Mouse (Mus musculus): ENCODE data around the gene Trappc3l. TPM values are rescaled to one million over a fixed set of nuclear protein-coding genes. Genes with fewer than 3 reads are reported as not detected.
A peak's percentile ranks its signal among the peaks of the same experiment; 100 is the strongest.

The Trappc3l gene
- polyA plus RNA-seq, 1 experiment from 2014 or later: not detected

DNA sequence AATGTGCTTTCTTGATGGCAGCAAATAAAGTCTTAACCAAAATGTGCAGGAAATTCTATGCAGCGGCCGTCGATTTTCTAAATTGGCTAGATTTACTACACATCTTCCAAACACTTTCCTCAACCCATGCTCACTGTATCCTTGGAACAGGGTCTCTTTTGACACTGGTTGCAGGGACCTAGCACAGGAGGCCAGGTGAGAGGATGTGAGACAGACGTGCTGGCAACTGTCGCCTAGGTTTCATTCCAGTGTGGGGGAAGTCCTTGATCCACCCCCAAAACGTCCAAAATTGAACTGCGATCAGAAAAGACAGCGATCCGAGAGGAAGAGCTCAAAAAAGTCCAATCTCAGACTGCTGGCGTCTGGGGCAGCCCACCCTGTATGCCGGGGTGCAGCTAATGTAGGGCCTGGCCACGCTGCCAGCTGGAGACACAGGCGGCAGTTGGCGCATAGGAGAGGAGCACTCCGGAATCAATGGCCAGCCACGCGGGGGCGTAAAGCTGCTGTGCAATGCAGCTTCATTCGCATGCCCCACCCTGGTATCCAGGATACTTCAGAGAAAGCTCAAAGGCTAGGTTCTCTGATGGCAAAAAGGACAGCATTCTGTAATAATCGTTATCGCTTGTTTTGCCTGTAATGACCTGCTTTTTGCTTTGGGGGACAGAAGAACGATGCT, 3.6 kb upstream of the Trappc3l start:
- Histone ChIP-seq H3K36me3 (ENCODE audit: control insufficient read depth, insufficient read depth, low read length) (no peaks in the 10 kb centered on the region), H3K27me3 (replicated peaks; ENCODE audit: control insufficient read depth, insufficient read depth, low read length) (no peaks in the 10 kb centered on the region), H3K27ac (ENCODE audit: low read depth, low read length) (no peak overlapping the region), H3K9me3 (replicated peaks; ENCODE audit: control insufficient read depth, low read length) (no peaks in the 10 kb centered on the region), H3K4me3 (ENCODE audit: low read depth, low read length) (no peak overlapping the region), H3K4me1 (ENCODE audit: control insufficient read depth, insufficient read depth, low read length) (peaks cover 3% of the 10 kb centered on the region; the same call in 1 of the 2 replicates), H3K9ac (ENCODE audit: low read length) (peak overlapping the region; percentile 51; the same call in 1 of the 2 replicates), H3K4me2 (ENCODE audit: low read length) (peak overlapping the region; percentile 38)
- ATAC-seq: peak; percentile 89
- peak; percentile 90 for DNase-seq (ENCODE audit: low spot score)
- 22% methylated on average over 22 of the region's 22 CpGs for WGBS

DNA sequence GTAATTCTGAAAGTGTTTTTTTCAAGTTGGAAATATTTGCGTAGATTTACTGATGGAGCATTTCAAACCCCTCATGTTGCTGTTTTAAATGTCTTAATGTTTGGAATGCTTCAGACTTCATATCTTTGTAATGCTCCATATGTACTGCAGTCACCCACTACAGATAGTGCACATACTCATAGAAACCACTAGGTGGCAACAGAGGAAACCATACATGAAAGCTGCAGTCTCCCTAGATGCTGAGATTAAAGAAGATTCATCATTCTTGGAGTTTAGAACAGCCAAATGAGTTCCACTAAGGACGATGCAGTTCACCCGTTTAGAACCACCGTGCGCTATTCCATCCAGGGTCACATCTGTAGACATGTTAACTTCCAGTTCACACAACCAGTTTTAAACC, 810 bp upstream of the Trappc3l start:
- no peak overlapping the region for H3K4me2 ChIP-seq (ENCODE audit: low read length)
- no peak overlapping the region for H3K4me3 ChIP-seq (ENCODE audit: low read depth, low read length)
- ATAC-seq (peak; percentile 84), DNase-seq (ENCODE audit: low spot score) (peak; percentile 81)
- H3K27me3 ChIP-seq (replicated peaks; ENCODE audit: control insufficient read depth, insufficient read depth, low read length): no peaks in the 10 kb centered on the region
- WGBS: 18% methylated on average over 5 of the region's 5 CpGs
- no peak overlapping the region for H3K27ac ChIP-seq (ENCODE audit: low read depth, low read length)
- H3K36me3 ChIP-seq (ENCODE audit: control insufficient read depth, insufficient read depth, low read length): no peaks in the 10 kb centered on the region
- H3K9me3 ChIP-seq (replicated peaks; ENCODE audit: control insufficient read depth, low read length): no peaks in the 10 kb centered on the region
- H3K4me1 ChIP-seq (ENCODE audit: control insufficient read depth, insufficient read depth, low read length): peaks cover 3% of the 10 kb centered on the region; the same call in 1 of the 2 replicates
- H3K9ac ChIP-seq (ENCODE audit: low read length): no peak overlapping the region

DNA sequence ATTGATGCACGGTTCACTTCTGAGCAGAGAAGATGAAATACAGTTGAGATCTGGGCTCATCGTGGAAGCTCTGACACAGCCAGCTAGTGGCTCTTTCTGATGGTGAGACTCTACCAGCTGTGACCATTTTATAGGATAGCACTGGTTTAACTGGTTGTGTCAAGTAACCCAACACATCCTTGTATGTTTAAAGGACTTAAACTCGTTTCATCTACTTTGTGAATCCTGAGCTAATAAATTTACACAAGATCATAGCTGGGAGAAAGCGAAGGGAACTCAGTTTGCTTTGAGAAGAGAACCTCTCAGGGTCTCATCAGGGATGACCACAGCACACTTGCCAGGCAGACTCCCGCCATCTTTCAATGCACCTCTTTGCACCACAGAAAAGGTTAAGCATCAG, 6.8 kb downstream of the Trappc3l start, which contains the start of gene Calhm4:
Calhm4 (minus strand) TSS at position 101 of the 400 bp plus-strand sequence.
- Histone ChIP-seq H3K4me2 (ENCODE audit: low read length) (no peak within 1 kb of the TSS), H3K9ac (ENCODE audit: low read length) (no peak within 1 kb of the TSS), H3K27ac (ENCODE audit: low read depth, low read length) (no peak within 1 kb of the TSS), H3K4me3 (ENCODE audit: low read depth, low read length) (no peak within 1 kb of the TSS), H3K36me3 (ENCODE audit: control insufficient read depth, insufficient read depth, low read length) (no peaks in the 10 kb centered on the region), H3K27me3 (replicated peaks; ENCODE audit: control insufficient read depth, insufficient read depth, low read length) (no peaks in the 10 kb centered on the region), H3K4me1 (ENCODE audit: control insufficient read depth, insufficient read depth, low read length) (no peaks in the 10 kb centered on the region), H3K9me3 (replicated peaks; ENCODE audit: control insufficient read depth, low read length) (no peaks in the 10 kb centered on the region)
- DNase-seq (ENCODE audit: low spot score) (no peak), ATAC-seq (no peak)
- 84% methylated on average over 5 of the region's 5 CpGs for WGBS

DNA sequence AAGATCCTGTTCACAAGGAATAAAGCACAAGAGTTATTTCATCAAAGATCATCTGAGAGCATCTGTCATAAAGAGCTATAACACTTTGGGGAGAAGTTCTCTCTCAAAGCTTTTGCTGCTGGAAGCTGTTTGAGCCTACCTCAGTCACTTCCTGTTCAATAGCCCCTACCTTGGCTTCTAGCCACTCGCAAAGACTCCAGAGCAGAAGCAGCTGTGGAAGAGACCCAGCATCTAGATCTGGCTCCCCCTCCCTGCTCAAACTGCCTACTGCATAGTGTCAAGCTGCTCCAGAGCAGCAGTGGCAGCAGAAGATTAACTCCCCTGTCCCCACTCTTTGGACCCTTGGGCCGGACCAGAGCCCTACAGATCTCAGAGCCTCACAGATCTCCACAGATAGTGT, 16.6 kb downstream of the Trappc3l start:
- no peak overlapping the region for H3K27ac ChIP-seq (ENCODE audit: low read depth, low read length)
- no peak overlapping the region for H3K9ac ChIP-seq (ENCODE audit: low read length)
- no peak overlapping the region for H3K4me2 ChIP-seq (ENCODE audit: low read length)
- no peak for ATAC-seq
- WGBS: 89% methylated on average over 2 of the region's 2 CpGs
- no peaks in the 10 kb centered on the region for H3K27me3 ChIP-seq (replicated peaks; ENCODE audit: control insufficient read depth, insufficient read depth, low read length)
- no peaks in the 10 kb centered on the region for H3K9me3 ChIP-seq (replicated peaks; ENCODE audit: control insufficient read depth, low read length)
- no peaks in the 10 kb centered on the region for H3K4me1 ChIP-seq (ENCODE audit: control insufficient read depth, insufficient read depth, low read length)
- no peak overlapping the region for H3K4me3 ChIP-seq (ENCODE audit: low read depth, low read length)
- no peaks in the 10 kb centered on the region for H3K36me3 ChIP-seq (ENCODE audit: control insufficient read depth, insufficient read depth, low read length)
- no peak for DNase-seq (ENCODE audit: low spot score)

DNA sequence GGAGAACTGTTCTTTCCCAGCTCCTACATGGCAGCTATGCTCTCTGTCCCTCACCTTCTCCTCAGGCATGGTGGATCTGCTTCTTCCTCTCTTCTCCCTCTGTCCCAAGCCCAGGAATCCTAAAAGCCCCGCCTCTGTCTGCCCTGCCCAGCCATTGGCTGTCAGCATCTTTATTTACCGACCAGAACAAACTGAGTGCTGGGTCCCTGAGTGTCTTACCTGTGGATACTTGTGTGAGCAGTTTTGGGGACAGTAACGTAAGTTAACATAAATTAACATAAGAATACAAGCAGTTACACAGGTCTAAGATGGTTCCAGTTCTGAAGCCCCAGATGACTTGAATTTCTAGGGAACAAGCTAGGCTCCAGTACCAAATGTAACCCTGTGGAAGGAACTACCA, 29.2 kb downstream of the Trappc3l start:
- no peak for ATAC-seq
- no peak overlapping the region for H3K27ac ChIP-seq (ENCODE audit: low read depth, low read length)
- H3K9ac ChIP-seq (ENCODE audit: low read length): no peak overlapping the region
- 62% methylated on average over 3 of the region's 3 CpGs for WGBS
- H3K4me2 ChIP-seq (ENCODE audit: low read length): no peak overlapping the region
- no peaks in the 10 kb centered on the region for H3K36me3 ChIP-seq (ENCODE audit: control insufficient read depth, insufficient read depth, low read length)
- H3K9me3 ChIP-seq (replicated peaks; ENCODE audit: control insufficient read depth, low read length): no peaks in the 10 kb centered on the region
- no peaks in the 10 kb centered on the region for H3K27me3 ChIP-seq (replicated peaks; ENCODE audit: control insufficient read depth, insufficient read depth, low read length)
- H3K4me1 ChIP-seq (ENCODE audit: control insufficient read depth, insufficient read depth, low read length): no peaks in the 10 kb centered on the region; the same call in 1 of the 2 replicates
- DNase-seq (ENCODE audit: low spot score): no peak
- H3K4me3 ChIP-seq (ENCODE audit: low read depth, low read length): no peak overlapping the region

DNA sequence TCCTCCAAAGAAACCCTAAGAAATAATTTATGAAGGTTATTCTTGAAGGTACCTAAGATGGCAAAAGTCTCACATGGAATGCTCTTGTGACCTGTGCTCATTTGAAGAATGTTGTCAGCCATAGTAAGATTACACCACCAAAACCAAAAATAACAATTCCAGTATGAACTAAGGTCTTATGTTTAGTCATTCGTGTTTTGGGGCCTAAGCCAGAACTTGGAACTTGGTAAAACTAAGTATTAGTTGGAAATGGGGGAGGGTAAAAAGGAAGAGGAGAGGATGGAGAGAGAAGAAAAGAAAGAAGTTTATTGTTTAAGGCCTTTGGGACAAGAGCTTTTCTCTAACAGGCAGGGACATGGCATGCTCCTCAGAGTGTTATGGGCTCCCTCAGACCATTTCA, 32.2 kb downstream of the Trappc3l start:
- DNase-seq (ENCODE audit: low spot score): no peak
- no peaks in the 10 kb centered on the region for H3K27me3 ChIP-seq (replicated peaks; ENCODE audit: control insufficient read depth, insufficient read depth, low read length)
- H3K9me3 ChIP-seq (replicated peaks; ENCODE audit: control insufficient read depth, low read length): no peaks in the 10 kb centered on the region
- no peak overlapping the region for H3K27ac ChIP-seq (ENCODE audit: low read depth, low read length)
- H3K4me3 ChIP-seq (ENCODE audit: low read depth, low read length): no peak overlapping the region
- H3K36me3 ChIP-seq (ENCODE audit: control insufficient read depth, insufficient read depth, low read length): no peaks in the 10 kb centered on the region
- H3K4me2 ChIP-seq (ENCODE audit: low read length): no peak overlapping the region
- H3K4me1 ChIP-seq (ENCODE audit: control insufficient read depth, insufficient read depth, low read length): no peaks in the 10 kb centered on the region; the same call in 1 of the 2 replicates
- ATAC-seq: no peak
- H3K9ac ChIP-seq (ENCODE audit: low read length): no peak overlapping the region
- WGBS: 82% methylated on average over 1 of the region's 1 CpGs

DNA sequence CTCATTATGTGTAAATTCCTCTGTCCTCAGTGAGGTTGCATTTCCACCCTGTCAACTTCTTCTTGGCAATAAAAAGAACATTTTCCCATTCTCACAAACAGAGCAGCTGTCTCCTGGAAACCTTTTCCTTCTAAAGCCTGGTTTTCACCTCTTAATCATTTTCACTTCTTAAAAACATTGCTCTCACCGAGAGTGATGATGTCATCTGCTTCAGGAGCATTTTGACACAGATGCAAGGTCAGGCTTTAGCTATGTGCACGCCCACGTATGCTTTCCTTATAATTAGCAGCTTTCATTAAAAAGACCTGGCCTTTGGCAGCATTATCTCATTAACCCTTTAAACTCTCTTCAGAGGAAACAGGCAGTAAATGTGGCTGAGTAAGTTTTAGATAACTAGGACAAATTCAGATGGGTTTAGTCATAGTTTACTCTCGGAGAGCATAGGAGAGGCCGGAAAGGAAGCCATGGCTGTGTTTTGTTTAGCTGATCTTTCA, 33.6 kb downstream of the Trappc3l start:
- no peaks in the 10 kb centered on the region; the same call in 1 of the 2 replicates for H3K4me1 ChIP-seq (ENCODE audit: control insufficient read depth, insufficient read depth, low read length)
- ATAC-seq (peak; percentile 81), DNase-seq (ENCODE audit: low spot score) (peak; percentile 63)
- H3K36me3 ChIP-seq (ENCODE audit: control insufficient read depth, insufficient read depth, low read length): no peaks in the 10 kb centered on the region
- no peak overlapping the region for H3K27ac ChIP-seq (ENCODE audit: low read depth, low read length)
- H3K9ac ChIP-seq (ENCODE audit: low read length): no peak overlapping the region
- no peak overlapping the region for H3K4me3 ChIP-seq (ENCODE audit: low read depth, low read length)
- no peaks in the 10 kb centered on the region for H3K9me3 ChIP-seq (replicated peaks; ENCODE audit: control insufficient read depth, low read length)
- H3K4me2 ChIP-seq (ENCODE audit: low read length): no peak overlapping the region
- 15% methylated on average over 5 of the region's 5 CpGs for WGBS
- no peaks in the 10 kb centered on the region for H3K27me3 ChIP-seq (replicated peaks; ENCODE audit: control insufficient read depth, insufficient read depth, low read length)

DNA sequence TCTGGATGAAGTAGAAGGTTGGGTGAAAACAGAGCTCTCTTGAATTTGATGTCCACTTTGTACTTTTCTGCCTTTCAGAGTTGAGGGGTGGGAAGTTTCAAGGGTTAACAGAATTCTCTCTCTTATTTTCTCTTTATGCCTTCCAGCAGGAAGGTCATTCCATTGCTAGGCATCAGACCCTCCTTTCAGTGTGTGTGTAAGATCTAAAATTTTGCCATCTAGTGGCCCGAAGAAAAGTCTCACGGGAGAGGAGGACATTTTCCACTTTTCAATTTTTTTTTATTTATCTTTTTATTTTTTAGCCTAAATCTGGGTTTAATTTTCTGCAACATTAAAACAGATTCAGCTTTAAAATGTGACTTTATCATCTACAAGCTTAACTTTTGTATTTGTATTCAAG, 34.3 kb downstream of the Trappc3l start:
- 51% methylated on average over 2 of the region's 2 CpGs for WGBS
- H3K36me3 ChIP-seq (ENCODE audit: control insufficient read depth, insufficient read depth, low read length): no peaks in the 10 kb centered on the region
- H3K4me1 ChIP-seq (ENCODE audit: control insufficient read depth, insufficient read depth, low read length): no peaks in the 10 kb centered on the region; the same call in 1 of the 2 replicates
- H3K27ac ChIP-seq (ENCODE audit: low read depth, low read length): no peak overlapping the region
- no peaks in the 10 kb centered on the region for H3K27me3 ChIP-seq (replicated peaks; ENCODE audit: control insufficient read depth, insufficient read depth, low read length)
- H3K4me3 ChIP-seq (ENCODE audit: low read depth, low read length): no peak overlapping the region
- ATAC-seq: peak; percentile 46; the same call in 1 of the 2 replicates
- no peaks in the 10 kb centered on the region for H3K9me3 ChIP-seq (replicated peaks; ENCODE audit: control insufficient read depth, low read length)
- H3K4me2 ChIP-seq (ENCODE audit: low read length): no peak overlapping the region
- no peak overlapping the region for H3K9ac ChIP-seq (ENCODE audit: low read length)
- DNase-seq (ENCODE audit: low spot score): peak; percentile 10

DNA sequence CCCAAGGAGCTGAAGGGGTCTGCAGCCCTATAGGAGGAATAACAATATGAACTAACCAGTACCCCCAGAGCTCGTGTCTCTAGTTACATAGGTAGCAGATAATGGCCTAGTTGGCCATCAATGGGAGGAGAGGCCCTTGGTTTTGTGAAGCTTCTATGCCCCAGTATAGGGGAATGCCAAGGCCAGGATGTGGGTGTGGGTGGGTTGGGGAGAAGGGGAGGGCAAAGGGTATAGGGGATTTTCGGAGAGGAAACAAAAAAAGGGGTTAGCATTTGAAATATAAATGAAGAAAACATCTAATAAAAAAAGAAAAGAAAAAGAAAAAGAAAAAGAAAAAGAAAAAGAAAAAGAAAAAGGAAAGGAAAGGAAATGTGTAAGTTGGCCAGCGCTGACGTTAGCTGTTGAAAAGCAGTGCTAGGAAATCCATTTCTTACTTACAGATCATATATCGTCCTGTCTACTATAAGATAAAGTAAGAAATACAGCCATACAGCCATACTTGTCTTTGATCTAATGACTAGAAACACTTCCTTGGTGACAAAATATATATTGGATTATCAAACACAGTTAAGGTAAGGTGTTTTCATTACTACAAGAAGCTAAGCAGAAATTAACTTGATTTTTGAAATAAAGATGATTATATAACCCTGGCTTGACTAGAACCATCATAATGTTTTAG, 37.3 kb downstream of the Trappc3l start:
- H3K27ac ChIP-seq (ENCODE audit: low read depth, low read length): no peak overlapping the region
- H3K9me3 ChIP-seq (replicated peaks; ENCODE audit: control insufficient read depth, low read length): no peaks in the 10 kb centered on the region
- no peaks in the 10 kb centered on the region for H3K36me3 ChIP-seq (ENCODE audit: control insufficient read depth, insufficient read depth, low read length)
- H3K27me3 ChIP-seq (replicated peaks; ENCODE audit: control insufficient read depth, insufficient read depth, low read length): no peaks in the 10 kb centered on the region
- no peaks in the 10 kb centered on the region; the same call in 1 of the 2 replicates for H3K4me1 ChIP-seq (ENCODE audit: control insufficient read depth, insufficient read depth, low read length)
- ATAC-seq (no peak), DNase-seq (ENCODE audit: low spot score) (no peak)
- no peak overlapping the region for H3K4me2 ChIP-seq (ENCODE audit: low read length)
- H3K4me3 ChIP-seq (ENCODE audit: low read depth, low read length): no peak overlapping the region
- WGBS: 85% methylated on average over 5 of the region's 5 CpGs
- no peak overlapping the region for H3K9ac ChIP-seq (ENCODE audit: low read length)

All from forebrain, embryonic 14.5 days (tissue).